Mouse (Mus musculus) cerebellum, postnatal 36 days (tissue): ENCODE measurements around the gene Rps6kc1.
"Not testable (repeated sequence)": the region's sequence is repeated elsewhere in the genome, so short reads cannot be mapped to it uniquely, and the experiment has no call there.

Experiments
- DNase-seq, 2 experiments: peaks; one replicate each; pipeline ENCODE4 v3.0.0; 2021 to 2022; ENCODE audit warnings: mixed read lengths in 2 of 2

The Rps6kc1 gene

GRCm38 (mm10) chr1:190911415-190912123 lies at the start of gene Rps6kc1:
TSS of gene Rps6kc1 (minus strand) at chr1:190911770.
- peak; percentile 81 to 84 for DNase-seq

- DNase-seq, result no peak
These were observed 47.3 kb upstream of the Rps6kc1 start for GRCm38 (mm10) chr1:190958821-190959220.

DNA sequence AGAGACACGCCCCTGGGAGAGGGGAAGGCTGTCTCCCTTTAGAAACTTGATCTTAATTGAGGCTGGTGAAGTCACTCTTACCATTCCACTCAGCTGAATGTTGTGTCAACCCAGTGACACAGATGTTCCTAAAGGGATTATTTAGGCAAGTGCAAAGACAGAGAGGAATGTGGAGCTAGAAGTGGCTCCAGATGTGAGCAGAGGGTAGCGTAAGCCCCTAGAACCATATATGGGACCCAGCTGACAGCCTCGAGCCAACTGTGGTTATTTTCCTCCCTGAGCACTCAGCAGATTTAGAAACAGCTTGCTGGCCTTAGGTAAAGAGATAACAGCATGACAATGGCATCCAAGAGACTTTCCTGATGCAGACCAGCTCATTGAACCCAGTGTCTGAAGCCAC lies 41.4 kb upstream of the Rps6kc1 start:
- DNase-seq, result no peak

DNA sequence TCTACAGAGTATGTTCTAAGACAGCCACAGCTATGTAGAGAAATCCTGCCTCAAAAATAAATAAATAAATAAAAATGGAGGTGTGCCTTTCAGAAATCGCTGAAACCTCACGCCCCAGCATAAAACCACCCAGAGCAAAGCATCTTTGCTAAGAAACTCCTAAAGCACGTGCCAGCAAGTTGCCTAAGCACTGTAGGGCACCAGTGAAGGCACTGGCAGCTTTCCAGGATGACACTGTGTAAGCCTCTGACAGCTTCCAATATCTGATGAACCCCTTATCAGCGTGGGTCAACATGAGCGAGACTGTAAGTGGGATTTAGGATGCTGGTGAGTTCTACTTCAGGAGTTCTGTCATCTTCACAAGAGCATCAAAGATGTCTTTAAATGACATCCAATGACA lies 39.4 kb upstream of the Rps6kc1 start:
- no peak for DNase-seq

DNA sequence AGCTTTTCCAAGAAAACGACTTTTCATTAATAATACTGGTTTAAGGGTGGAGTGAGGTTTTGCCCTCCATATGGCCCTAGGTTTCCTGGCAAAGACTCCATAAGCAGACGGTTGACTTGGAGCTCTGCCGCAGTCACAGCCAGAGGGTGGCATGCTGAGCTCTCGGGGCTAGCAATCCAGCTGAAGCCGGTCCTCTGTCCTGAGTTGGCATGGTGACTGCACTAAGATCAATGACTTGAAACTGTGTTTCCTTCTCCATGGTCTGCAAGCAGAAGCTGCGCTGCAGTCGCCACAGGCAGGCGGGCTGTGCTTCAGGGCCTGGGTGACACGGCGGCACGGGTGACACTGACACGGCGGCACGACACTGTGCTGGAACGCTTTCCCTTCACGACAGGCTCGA lies 37.3 kb upstream of the Rps6kc1 start:
- DNase-seq, result peak; percentile 46 to 48

GRCm38 (mm10) chr1:190948439-190948838 lies 36.9 kb upstream of the Rps6kc1 start:
- peak; percentile 23 to 41 for DNase-seq

DNA sequence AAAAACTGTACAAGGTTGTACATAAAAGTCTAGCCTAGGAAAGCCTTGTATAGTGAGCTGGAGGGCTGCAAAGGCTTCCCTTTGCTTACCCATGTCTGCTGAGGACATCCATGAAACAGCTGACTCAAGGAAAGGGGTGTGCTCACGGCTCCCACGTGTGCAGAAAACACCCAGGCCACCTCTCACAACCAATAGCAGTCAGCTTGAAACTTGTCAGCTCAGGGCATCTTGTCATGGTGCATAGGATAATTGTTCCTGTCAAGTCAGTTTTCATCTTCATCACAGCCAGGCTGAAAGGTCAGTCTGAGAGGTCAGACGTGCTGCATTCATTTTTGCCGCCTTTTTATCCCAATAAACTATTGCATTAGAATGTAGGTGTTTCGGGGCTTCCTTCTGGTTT lies 36.4 kb upstream of the Rps6kc1 start:
- DNase-seq, result no peak

GRCm38 (mm10) chr1:190944109-190944760 lies 32.7 kb upstream of the Rps6kc1 start:
- DNase-seq, result peak; percentile 76 to 84

GRCm38 (mm10) chr1:190939803-190940202 lies 28.2 kb upstream of the Rps6kc1 start:
- DNase-seq, result peak; percentile 64 to 69

DNA sequence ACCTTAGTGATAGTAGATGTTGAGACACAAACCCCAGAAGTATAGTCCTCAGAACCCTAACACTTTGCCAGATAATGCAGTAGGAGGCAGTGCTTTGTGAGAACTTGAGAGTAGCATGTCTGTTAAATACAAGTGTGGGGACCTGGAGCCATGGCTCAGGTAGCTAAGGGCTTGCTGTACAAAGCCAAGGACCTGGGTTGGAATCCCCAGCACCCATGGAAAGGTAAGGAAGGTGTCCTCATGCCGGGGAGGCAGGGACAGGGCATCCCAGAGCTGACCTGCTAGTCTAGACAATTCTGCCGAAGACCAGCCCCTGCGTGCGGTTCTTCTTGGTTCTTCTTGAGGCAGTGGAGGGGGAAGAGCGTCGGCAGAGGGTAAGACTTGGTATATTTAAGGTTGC lies 18.6 kb upstream of the Rps6kc1 start:
- no peak for DNase-seq

GRCm38 (mm10) chr1:190929010-190929695 lies 17.6 kb upstream of the Rps6kc1 start:
- peak in 1 of 2 experiments; percentile 58 for DNase-seq

- DNase-seq, result peak; percentile 98 to 99
These were observed 16.9 kb upstream of the Rps6kc1 start for GRCm38 (mm10) chr1:190928370-190929009.

- no peak for DNase-seq
These were observed 16.3 kb upstream of the Rps6kc1 start for GRCm38 (mm10) chr1:190927751-190928369.

DNA sequence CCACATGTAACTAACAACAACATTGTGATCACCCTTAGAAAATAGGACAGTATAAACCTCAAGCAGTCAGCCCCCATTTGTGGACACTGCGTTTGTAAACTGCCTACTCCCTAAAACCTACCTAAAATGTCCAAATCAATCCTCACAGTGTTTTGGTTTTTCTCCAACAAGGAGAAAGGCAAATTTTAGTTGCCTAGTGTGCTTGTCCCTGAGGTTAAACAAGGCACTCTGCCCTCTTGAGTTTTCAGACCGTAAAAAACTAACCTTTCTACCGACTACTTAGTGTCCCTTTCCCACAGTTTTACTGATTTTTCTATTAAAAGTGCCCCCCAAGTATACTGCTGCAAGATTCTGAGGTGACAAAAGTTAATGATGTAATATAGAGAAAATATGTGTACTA lies 15.7 kb upstream of the Rps6kc1 start:
- DNase-seq, result no peak

- not testable (repeated sequence) for DNase-seq
These were observed 13.2 kb upstream of the Rps6kc1 start, which contains the start of gene Angel2 for GRCm38 (mm10) chr1:190924812-190925211. TSS of gene Angel2 (plus strand) at chr1:190925112.

- DNase-seq, result no peak
These were observed 8.3 kb upstream of the Rps6kc1 start for GRCm38 (mm10) chr1:190919725-190920469.

- DNase-seq, result no peak
These were observed 7.4 kb upstream of the Rps6kc1 start for GRCm38 (mm10) chr1:190918938-190919337.

- DNase-seq, result no peak
These were observed 1.1 kb upstream of the Rps6kc1 start for GRCm38 (mm10) chr1:190912623-190913022.

DNA sequence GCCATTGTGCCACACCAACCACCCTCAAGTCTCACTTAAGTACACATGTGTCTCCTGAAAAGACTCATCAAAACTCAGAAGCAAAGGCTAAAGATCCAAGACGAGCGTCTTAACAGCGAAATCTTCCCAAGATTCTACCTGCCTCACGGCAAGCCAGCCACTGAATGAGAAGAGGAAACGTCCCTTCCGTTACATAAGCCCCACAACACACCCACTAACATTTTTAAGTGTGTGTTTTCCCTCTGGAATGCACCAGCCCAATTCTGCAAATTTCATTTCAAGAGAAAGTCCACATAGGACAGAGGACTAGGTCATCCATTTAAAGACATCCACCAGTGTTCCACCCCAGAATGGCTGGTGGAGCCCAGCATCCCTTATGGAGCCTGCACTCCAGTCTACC lies 734 bp downstream of the Rps6kc1 start:
- no peak for DNase-seq

GRCm38 (mm10) chr1:190904714-190905113 lies 6.9 kb downstream of the Rps6kc1 start:
- DNase-seq, result no peak

- no peak for DNase-seq
These were observed 7.4 kb downstream of the Rps6kc1 start for GRCm38 (mm10) chr1:190904136-190904535.

GRCm38 (mm10) chr1:190901082-190901481 lies 10.5 kb downstream of the Rps6kc1 start:
- DNase-seq, result no peak
